Mouse (Mus musculus) thymus, adult 2 months (tissue): ENCODE measurements around the gene Lamb3. TPM values are rescaled to one million over a fixed set of nuclear protein-coding genes. Genes with fewer than 3 reads are reported as not detected.
A peak's percentile ranks its signal among the peaks of the same experiment; 100 is the strongest.

ENCODE experiments used
- DNase-seq: peaks from one replicate; pipeline ENCODE4 v3.0.0; 2021
- H3K27ac ChIP-seq: fragments of 200-500 bp; 2 replicates; pipeline ENCODE4 v1.5.1; 2012; ENCODE audit warnings: low read length, control low read depth; ENCODE audit not compliant: control insufficient read depth, insufficient read depth
- H3K27me3 ChIP-seq: fragments of 200-500 bp; 2 replicates; pipeline ENCODE4 v1.6.1; 2012; ENCODE audit warnings: mild to moderate bottlenecking, low read length, moderate library complexity, mixed read lengths; ENCODE audit not compliant: control insufficient read depth, insufficient read depth
- H3K36me3 ChIP-seq: fragments of 200-500 bp; 2 replicates; pipeline ENCODE4 v1.6.1; 2012; ENCODE audit warnings: mild to moderate bottlenecking, low read length, moderate library complexity; ENCODE audit not compliant: control insufficient read depth, insufficient read depth
- H3K4me1 ChIP-seq: fragments of 200-500 bp; replicated peaks from 2 replicates; pipeline ENCODE4 v1.6.1; 2012; ENCODE audit warnings: low read length; ENCODE audit not compliant: control insufficient read depth, insufficient read depth
- H3K4me3 ChIP-seq: fragments of 200-500 bp; 2 replicates; pipeline ENCODE4 v1.5.1; 2012; ENCODE audit warnings: mild to moderate bottlenecking, low read length, control low read depth, moderate library complexity; ENCODE audit not compliant: control insufficient read depth, insufficient read depth
- CTCF ChIP-seq: fragments of 200-500 bp; IDR thresholded peaks from 2 replicates; pipeline ENCODE4 v1.5.1; 2012; ENCODE audit warnings: mild to moderate bottlenecking, control low read depth, low read length, moderate library complexity, borderline replicate concordance; ENCODE audit not compliant: control insufficient read depth, poor library complexity, insufficient read depth; ENCODE audit errors: extremely low read depth
- POLR2A ChIP-seq: fragments of 200-500 bp; IDR thresholded peaks from 2 replicates; pipeline ENCODE4 v1.6.1; 2012; ENCODE audit warnings: mild to moderate bottlenecking, low read length, control low read depth, moderate library complexity; ENCODE audit not compliant: control insufficient read depth, poor library complexity, insufficient read depth; ENCODE audit errors: extremely low read depth
- WGBS: fragments of 180-500 bp; shearing (Covaris S2); methylation state at CpG from one replicate; pipeline ENCODE4 v1.1.7; 2018; 5-methylcytosine and 5-hydroxymethylcytosine counted together
- polyA plus RNA-seq: library from polyadenylated mRNA; depleted of rRNA; stranded (reverse); fragments of >200 nt; gene quantifications from 2 replicates; pipeline ENCODE4 v1.2.3, GENCODE M21; 2012

Lamb3 gene
- polyA plus RNA-seq, 1 experiment: 27.8 TPM

DNA sequence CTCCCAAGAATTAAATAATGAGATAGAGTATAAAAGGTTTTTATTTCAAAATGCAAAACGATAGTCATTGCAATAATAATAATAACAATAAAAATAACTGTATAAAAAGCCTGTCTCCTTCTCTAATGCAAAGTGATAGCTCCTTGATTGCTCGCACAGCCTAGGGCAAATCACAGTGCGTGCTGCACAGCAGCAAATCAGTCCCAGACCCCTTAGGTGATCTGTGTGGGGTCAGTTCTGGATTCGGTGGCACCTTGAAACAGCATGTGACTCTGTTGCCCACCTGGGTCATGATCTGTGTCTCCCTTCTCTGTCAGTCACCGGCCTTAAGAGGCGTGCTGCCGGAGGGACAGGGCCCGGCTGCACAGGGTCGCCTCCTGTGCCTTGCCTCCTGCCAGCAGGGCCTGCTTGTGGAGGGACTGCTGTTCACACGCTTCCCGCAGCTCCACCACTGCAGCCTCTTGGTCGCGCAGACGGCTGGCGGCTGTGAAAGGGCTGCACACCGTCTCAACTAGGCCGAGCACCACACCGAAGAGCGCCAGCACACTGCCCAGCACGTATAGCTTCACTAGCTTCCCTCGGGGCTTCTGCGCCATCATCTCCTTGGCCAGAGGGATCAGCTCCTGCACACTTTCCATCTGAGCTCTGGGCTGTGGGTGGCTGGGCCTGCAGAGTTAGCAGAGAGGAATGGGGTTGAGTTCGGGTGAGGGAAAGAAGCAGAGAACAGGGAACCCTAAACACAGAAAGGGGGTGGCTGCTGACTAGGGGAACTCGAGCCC, 64.8 kb downstream of the Lamb3 start:
- DNase-seq: no peak
- peak overlapping the region; percentile 40 for H3K4me3 ChIP-seq
- 75% methylated on average over 24 of the region's 24 CpGs for WGBS
- no peak for TF ChIP-seq CTCF
- TF ChIP-seq POLR2A: peak; percentile 29; the same call in 1 of the 2 replicates
- no peaks in the 10 kb centered on the region for H3K27me3 ChIP-seq
- 0 out of 2 replicates have a peak overlapping the region, but pooled peaks have one; percentile 2 for H3K27ac ChIP-seq
- no peaks in the 10 kb centered on the region for H3K36me3 ChIP-seq
- peaks cover 20% of the 10 kb centered on the region for H3K4me1 ChIP-seq

DNA sequence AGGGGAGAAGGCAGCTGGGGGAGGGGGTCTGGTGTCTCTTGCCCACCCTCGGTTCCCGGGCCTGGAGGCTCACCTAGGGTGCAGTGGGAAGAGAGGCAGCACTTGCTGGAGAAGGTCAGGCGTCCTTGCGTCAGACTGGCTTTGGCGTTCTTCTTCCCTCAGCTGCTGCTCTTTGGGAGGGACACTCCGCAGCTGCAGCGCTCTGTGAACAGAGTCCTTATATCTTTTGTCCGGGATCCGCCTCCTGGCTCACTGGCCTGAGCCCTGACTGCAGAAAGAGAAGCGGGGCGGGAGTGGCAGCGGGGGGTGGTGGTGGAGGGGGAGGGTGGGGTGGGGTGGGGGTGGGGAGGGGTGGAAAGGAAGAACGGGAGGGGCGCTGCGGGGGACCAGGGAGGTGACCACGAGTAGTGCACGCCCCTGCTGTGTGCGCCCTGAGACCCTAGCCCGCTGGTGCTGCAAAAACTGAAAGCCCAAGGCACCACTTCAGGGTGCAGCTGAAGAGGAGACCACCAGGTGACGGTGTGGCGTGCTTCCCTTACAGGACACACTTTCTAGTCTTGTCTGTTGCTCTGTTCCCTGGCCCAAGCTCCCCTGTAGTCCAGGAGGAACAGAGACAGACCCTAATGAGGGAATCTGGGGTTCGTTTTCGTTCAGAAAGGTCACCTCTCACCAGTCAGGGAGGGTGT, 65.6 kb downstream of the Lamb3 start, which contains the start of gene G0s2:
Gene G0s2 (minus strand): TSS at position 302 of the 686 bp plus-strand sequence.
- H3K27ac ChIP-seq: peak within 1 kb of the TSS; percentile 21; the same call in 1 of the 2 replicates
- peak within 1 kb of the TSS; percentile 40 for H3K4me3 ChIP-seq
- no peaks in the 10 kb centered on the region for H3K36me3 ChIP-seq
- WGBS: 9% methylated on average over 21 of the region's 23 CpGs
- peaks cover 20% of the 10 kb centered on the region for H3K4me1 ChIP-seq
- peak; percentile 65; the same call in 1 of the 2 replicates for TF ChIP-seq CTCF
- TF ChIP-seq POLR2A: no peak
- H3K27me3 ChIP-seq: no peaks in the 10 kb centered on the region
- DNase-seq: peak; percentile 39

DNA sequence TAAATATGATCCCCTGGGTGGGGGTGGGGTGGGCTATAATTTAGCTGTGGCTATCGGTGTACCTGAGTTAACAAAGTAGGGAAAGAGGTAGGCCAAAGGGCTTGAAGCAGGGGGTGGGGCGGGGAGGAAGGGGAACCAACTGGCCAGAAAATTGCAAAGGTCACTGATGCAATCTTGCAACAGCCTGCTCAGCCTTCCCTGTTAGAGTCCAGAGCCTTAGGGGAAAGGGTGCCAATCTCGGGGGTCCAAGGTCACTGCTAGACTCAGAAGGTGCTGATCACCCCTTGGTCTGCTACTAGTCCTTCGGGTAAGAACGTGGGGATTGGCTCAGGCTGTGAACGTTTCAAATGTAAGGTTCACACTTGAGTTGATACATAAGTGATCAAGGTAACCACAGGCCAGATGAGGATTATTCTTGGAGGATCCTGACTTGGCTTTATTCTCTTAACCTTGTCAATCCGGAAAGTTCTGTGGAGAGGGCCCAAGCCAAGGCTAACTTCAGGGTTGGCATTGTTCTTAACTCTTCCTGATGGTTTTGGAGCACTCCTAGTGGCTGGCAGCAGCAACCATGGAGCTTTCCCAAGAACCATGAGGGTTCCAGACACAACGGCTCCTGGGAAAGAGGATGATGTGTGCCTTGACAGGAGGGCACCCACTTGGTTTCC, 67.0 kb downstream of the Lamb3 start:
- Histone ChIP-seq H3K4me3 (no peak overlapping the region), H3K4me1 (peaks cover 25% of the 10 kb centered on the region), H3K27ac (no peak overlapping the region), H3K27me3 (no peaks in the 10 kb centered on the region), H3K36me3 (no peaks in the 10 kb centered on the region)
- DNase-seq: no peak
- 89% methylated on average over 8 of the region's 8 CpGs for WGBS
- TF ChIP-seq CTCF (no peak), POLR2A (no peak)

DNA sequence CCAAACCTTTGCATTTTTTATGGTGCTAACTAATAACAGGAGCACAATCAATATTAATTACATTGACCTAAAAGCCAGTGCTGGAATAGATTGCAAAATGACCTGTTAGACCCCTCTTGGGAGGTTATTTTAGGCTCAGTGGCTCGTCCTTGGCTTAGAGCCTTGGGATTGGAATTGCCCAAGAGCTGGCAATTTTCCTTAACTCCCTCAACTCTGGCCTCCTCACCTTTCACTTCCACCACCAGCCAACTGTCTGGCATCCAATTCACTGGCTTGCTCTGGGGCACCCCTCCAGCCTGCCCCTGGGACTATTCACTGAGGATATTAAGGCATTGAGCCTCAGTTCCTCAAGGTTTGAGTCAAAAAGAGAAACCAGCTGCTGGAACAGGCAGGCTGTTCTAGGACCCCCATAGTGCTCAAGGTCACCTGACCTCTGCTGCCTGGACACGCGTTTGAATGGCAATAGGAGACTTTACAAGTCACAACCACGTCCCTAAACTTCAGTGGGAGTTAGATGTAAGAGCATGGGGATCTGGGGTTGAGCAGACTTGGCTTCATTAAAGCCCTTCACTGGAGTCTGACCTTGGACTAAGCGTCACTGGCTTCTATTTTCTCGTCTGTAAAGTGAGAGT, 71.0 kb downstream of the Lamb3 start:
- no peak overlapping the region for H3K27ac ChIP-seq
- DNase-seq: no peak
- no peak for TF ChIP-seq CTCF
- TF ChIP-seq POLR2A: no peak

DNA sequence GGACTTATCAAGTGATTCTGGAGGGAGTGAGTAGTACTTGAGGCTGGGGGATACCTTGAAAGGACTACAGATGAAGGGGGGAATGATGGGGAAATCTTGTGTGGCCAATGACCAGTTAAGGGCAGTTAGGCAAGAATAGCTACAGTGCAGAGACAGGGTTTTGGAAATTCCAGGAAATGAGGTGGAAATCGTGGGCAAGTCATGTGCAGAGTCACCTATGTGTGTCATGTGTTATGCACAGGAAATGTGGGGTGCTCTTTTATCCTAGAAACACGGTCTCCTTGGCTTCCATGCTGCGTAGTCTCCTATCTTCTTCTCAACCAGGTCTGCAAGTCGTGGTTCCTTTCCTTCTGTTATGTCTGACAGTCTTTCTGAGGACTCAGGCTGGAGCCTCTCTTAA, 72.0 kb downstream of the Lamb3 start:
- no peaks in the 10 kb centered on the region for H3K36me3 ChIP-seq
- peaks cover 19% of the 10 kb centered on the region for H3K4me1 ChIP-seq
- no peak overlapping the region for H3K4me3 ChIP-seq
- no peak for TF ChIP-seq POLR2A
- TF ChIP-seq CTCF: no peak
- H3K27me3 ChIP-seq: no peaks in the 10 kb centered on the region
- no peak for DNase-seq
- 29% methylated on average over 4 of the region's 4 CpGs for WGBS
- no peak overlapping the region for H3K27ac ChIP-seq

More for the DNA sequence above, 71.0 kb downstream of the Lamb3 start:
- H3K27me3 ChIP-seq: no peaks in the 10 kb centered on the region
- H3K4me3 ChIP-seq: no peak overlapping the region
- peaks cover 15% of the 10 kb centered on the region for H3K4me1 ChIP-seq
- 91% methylated on average over 6 of the region's 6 CpGs for WGBS
- H3K36me3 ChIP-seq: no peaks in the 10 kb centered on the region

DNA sequence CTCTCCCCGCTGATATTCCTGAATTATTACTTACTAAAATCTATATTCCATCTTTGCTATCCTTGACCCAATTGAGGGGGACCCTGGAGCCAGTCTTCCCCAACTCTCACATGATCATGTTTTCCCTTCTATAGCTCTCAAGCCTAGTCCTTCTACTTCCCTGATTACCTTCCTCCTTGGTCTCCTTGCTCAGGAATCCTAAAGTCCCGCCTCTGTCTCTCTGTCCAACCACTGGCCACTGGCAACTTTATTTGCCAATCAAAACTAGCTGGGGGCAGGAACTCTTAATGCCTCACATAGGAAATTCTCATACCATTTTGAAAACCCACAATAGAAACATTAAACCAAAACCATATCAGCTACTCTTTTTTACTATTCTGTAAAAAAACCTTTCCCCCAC, 73.8 kb downstream of the Lamb3 start:
- Histone ChIP-seq H3K4me3 (no peak overlapping the region), H3K36me3 (no peaks in the 10 kb centered on the region), H3K27ac (no peak overlapping the region), H3K27me3 (no peaks in the 10 kb centered on the region), H3K4me1 (peaks cover 26% of the 10 kb centered on the region)
- TF ChIP-seq POLR2A (no peak), CTCF (no peak)
- WGBS: 94% methylated on average over 2 of the region's 2 CpGs
- no peak for DNase-seq
